Mouse (Mus musculus) bone marrow macrophage, adult 2 months (primary cell): ENCODE results near the gene Gm5244.

Experiments used
- CTCF ChIP-seq: IDR thresholded peaks from 2 replicates; pipeline ENCODE4 v1.5.1; 2012; ENCODE audit warnings: low read depth, mild to moderate bottlenecking, low read length, moderate library complexity
- POLR2A ChIP-seq: IDR thresholded peaks from 2 replicates; pipeline ENCODE4 v1.6.1; 2012; ENCODE audit warnings: mild to moderate bottlenecking, low read depth, low read length, borderline replicate concordance

GRCm38 (mm10) chr19:12846382-12846781 lies at the start of gene Gm5244:
- no peak for TF ChIP-seq POLR2A
- TF ChIP-seq CTCF: no peak
